Mouse (Mus musculus) thymus, postnatal 10 days (tissue): ENCODE data around the gene Npc2.

Source experiments
- DNase-seq, 2 experiments: peaks; one replicate each; pipeline ENCODE4 v3.0.0; 2021; ENCODE audit warnings: low spot score in 2 of 2

The Npc2 gene

GRCm38 (mm10) chr12:84772726-84773441, at the start of gene Npc2, which contains the start of gene Isca2:
TSS of gene Npc2 (minus strand) at chr12:84773152.
TSS of gene Isca2 (plus strand) at chr12:84773251.
- peak; percentile 94 to 95 for DNase-seq

- no peak for DNase-seq
Measured at GRCm38 (mm10) chr12:84819236-84820168, 46.5 kb upstream of the Npc2 start.

DNA sequence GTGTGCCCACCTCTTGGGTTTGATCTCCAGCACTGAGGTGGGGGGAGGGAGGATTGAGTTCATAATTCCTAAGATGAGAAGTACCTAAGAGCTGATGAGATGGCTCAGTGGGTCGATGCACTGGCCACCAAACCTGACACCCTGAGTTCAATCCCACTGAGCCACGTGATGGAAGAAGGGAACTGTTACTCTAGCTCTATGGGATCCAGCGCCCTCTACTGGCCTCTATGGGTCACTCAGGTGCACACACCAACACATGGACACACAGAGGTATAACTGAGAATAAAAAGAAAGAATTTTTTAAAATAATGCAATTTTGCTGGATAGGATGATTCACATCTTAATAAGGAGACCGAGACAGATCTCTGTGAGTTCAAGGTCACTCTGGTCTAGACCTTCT, 45.5 kb upstream of the Npc2 start:
- no peak for DNase-seq

DNA sequence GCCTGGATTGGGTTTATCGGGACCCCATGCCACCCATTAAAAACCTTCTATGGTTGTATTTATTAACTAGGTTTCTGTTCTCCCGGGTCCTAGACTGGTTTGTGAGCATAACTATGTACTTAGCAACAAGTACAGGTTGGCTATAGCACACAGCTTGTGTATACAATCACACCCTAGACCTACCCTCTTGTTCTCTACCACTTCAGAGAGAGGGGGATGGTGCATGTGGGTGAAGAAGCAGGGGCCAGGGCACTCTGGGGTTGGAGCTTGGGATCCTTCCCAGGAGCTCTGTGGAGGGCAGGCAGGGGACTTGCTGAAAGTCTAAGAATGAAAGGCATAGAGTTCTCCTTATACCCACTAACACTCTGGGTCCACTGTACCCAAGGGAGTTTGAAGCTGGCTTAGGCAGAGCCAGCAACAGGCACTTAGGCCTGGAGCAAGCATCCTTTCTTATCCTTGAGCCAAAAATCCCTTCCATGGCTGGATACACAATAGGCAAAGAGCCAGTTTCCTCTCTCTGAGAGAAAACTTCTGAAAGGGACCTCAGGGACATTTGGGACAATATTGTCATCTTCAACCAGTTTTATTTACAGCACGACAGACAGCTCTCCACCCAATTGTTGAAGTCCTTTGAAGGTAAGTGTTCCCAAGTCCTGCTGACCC, 41.8 kb upstream of the Npc2 start:
- DNase-seq = no peak

- no peak for DNase-seq
Measured at GRCm38 (mm10) chr12:84813773-84814172, 40.8 kb upstream of the Npc2 start.

- DNase-seq = no peak
Measured at GRCm38 (mm10) chr12:84812004-84812403, 39.1 kb upstream of the Npc2 start.

GRCm38 (mm10) chr12:84811510-84811909, 38.6 kb upstream of the Npc2 start:
- DNase-seq = no peak

DNA sequence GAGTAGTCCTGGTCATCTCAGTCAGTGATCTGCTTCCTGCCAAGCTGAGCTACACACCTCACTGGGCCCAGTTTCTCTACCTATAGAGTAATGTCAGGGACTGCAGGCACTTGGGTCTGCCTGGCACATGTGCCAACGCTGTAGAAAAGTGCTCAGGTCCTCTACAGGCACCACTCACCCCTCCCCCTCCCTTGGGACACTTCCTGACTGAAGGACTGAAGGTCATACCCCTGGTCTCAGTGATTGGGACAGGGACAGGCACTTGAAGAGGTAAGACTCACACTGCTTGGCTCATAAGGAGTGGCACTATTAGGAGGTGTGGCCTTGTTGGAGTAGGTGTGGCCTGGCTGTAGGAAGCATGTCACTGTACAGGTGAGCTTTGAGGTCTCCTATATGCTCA, 37.9 kb upstream of the Npc2 start:
- DNase-seq = no peak

- no peak for DNase-seq
Measured at GRCm38 (mm10) chr12:84809033-84809432, 36.1 kb upstream of the Npc2 start.

DNA sequence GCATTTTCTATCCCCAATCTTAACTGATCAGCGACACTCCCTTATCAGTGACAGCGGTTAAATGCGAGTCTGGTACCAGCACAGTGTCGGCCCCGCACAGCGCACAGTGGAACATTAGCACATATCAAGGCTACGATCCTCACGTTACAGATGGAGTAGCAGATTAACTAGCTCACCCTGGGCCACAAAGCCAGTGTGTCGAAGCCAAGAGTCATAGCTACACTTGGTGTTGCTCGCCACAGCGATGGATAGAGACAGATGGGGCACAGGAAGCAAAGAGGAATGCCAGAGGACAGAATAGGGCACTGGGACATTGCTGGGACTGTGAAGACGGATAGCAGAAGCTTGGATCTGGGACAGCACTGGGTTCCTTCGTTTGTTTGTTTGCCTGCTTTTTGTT, 34.4 kb upstream of the Npc2 start:
- DNase-seq = no peak

GRCm38 (mm10) chr12:84806726-84807125, 33.8 kb upstream of the Npc2 start:
- no peak for DNase-seq

- no peak for DNase-seq
Measured at GRCm38 (mm10) chr12:84806010-84806409, 33.1 kb upstream of the Npc2 start.

DNA sequence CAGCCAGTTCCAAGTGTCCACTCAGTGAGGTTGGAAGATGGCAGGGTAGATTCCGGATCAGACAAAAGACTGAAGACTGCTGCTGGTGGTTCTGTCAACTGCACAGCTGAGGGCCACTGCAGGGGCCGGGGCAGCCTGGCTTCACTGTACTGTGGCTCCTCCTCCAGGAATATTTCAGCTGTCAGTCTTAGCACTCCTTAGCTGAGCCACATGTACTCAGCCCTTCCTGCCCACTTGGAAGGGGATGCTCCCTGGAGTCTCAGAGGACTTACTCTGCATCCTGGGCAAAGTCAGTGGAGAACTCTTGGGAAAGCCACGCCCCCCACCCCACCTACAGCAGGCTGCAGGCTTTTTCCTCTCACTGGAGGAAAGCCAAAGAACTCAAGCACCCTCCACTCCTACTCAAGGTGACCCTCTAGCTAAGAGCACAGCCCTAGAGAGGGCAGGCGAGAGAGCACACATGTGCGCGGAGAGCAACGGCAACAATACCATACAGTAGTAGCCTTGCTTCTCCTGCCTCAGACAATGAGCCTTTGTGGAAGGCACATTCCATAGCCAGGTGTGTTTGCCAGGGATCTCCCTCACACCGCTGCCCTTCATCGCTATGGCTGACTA, 32.4 kb upstream of the Npc2 start:
- DNase-seq = no peak

- no peak for DNase-seq
Measured at GRCm38 (mm10) chr12:84802625-84803024, 29.7 kb upstream of the Npc2 start.

GRCm38 (mm10) chr12:84801532-84802110, 28.7 kb upstream of the Npc2 start:
- DNase-seq = no peak

DNA sequence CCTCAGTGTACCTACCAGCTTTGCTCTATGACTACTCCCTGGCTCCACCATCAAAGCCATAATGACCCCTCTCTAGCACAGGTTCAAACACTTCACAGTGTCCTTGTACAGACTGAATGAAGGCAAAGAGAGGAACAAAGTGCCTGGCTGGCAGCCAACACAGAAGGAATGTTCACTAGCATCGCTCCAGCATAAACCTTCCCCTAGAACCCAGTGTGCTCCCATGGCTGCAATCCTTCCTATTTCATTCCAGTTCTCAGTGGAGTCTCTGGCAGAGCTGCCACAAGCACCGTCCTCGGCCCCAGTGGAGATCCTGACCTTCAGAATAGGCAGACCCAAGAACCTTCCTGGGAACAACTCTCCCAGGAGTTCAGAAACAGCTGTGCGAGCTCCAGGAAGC, 27.5 kb upstream of the Npc2 start:
- DNase-seq = no peak

GRCm38 (mm10) chr12:84799086-84799485, 26.1 kb upstream of the Npc2 start:
- DNase-seq = no peak

GRCm38 (mm10) chr12:84794647-84795046, 21.7 kb upstream of the Npc2 start:
- no peak for DNase-seq

DNA sequence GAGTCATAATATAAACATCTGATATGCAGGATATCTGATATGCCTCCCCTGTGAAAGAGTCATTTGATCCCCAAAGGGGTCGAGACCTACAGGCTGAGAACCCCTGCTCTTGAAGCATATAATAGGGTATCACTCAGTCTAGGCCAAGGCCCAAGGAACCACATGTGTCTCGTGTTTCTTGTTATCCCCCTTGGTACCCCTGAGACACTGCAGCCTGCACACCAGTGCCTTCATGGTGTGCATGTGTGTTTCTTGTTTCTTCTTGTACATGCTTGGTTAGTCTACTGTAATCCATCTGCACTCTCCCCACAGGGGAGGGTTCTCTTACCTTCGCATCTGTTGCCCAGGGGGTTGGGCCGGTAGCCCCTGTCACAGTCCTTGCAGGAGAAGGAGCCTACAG, 19.7 kb upstream of the Npc2 start:
- DNase-seq = no peak

GRCm38 (mm10) chr12:84790853-84791252, 17.9 kb upstream of the Npc2 start:
- no peak for DNase-seq

GRCm38 (mm10) chr12:84786091-84786490, 13.1 kb upstream of the Npc2 start:
- DNase-seq = no peak
